Mouse (Mus musculus) neutrophil, adult 5-6 weeks (primary cell): ENCODE data around the gene Aimp2. TPM values are rescaled to one million over a fixed set of nuclear protein-coding genes. Genes with fewer than 3 reads are reported as not detected.

ENCODE experiments used
- ATAC-seq: fragments of 151-379, 151-347 bp; 2 replicates; pipeline ENCODE4 v1.8.0; 2017; ENCODE audit warnings: mild to moderate bottlenecking, moderate TSS enrichment; ENCODE audit not compliant: insufficient number of reproducible peaks, poor library complexity, low FRiP score, severe bottlenecking; ENCODE audit errors: extremely low read depth
- total RNA-seq: library from RNA; stranded (forward); fragments of 200-1000 nt; gene quantifications from 2 replicates; pipeline ENCODE4 v1.2.3, GENCODE M21; 2017

The Aimp2 gene
- total RNA-seq, 1 experiment from 2014 or later, result 14.5 TPM

DNA sequence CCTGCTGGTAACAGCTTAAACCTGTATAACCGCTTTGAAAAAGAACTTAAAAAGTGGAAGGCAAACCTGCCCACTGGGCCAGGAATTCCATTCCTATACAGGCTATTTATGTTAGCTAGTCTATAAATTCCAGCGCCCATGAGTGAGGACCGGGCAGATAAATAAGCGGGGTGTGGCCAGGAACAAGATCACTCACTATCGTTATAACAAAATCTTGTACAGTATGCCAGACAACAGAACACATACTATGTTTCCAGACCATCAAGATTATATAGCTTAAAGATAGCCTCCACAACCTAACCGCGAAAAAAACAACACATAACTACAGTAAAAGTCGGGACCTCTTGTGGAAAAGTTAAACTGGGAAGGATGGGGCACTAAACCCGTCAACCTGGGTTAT lies 721 bp downstream of the Aimp2 start:
- ATAC-seq, result no peak

DNA sequence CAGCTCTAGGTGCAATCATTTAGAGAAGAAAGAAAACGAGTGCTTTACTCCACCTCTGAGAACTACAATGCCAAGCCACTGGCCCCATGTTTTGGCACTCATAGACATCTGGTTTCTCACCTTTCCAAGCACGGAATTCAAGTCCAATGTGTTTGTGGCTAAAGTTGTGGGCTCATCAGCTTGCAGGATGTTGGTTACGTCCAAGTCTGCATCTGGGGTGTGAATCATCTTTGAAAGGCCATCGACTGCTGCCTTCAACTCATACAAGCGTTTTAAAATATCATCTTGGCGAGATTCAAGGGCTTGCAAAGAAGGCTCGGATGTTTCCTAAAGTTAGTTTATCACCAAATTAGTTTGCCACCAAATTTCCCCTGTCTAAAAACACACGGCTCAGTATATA lies 3.2 kb downstream of the Aimp2 start:
- no peak for ATAC-seq

DNA sequence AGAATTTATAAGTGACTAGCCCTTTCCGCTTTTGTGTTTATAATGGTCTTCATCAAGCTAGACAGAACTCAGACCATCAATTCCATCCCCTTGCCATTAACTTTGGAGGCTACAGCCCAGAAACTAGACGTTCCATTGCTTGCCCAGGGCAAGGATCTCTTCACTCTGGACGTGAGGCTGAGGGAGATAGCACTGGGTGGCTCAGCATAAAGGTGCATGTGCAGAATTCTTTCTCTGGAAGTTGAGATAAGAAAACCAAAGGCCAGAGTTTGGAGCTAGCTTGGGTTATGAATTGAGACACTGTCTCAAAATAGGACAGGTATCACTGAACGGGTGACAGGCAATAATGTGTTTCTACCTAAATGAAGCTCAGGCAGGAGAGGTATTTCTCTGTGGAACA lies 5.8 kb downstream of the Aimp2 start:
- ATAC-seq, result no peak

DNA sequence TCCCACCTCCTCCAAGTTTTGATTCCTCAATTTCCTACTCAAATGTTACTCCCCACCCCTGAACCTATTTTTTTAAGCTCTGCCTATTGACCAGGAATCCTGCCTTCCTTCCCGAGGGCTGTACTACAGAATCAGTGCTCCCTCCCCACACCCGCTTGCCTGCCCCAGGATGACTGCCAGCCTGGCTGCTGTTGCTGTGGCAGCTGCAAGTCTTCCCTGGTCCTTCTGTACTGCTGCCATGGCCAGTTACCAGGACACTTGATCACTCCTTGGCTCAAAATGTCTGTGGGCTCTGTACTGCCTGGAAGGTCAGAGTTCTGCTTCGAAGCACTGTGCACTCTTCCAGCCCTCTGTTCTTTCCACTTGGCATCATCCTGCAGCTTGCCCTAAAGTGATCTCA lies 7.5 kb downstream of the Aimp2 start:
- ATAC-seq, result no peak

DNA sequence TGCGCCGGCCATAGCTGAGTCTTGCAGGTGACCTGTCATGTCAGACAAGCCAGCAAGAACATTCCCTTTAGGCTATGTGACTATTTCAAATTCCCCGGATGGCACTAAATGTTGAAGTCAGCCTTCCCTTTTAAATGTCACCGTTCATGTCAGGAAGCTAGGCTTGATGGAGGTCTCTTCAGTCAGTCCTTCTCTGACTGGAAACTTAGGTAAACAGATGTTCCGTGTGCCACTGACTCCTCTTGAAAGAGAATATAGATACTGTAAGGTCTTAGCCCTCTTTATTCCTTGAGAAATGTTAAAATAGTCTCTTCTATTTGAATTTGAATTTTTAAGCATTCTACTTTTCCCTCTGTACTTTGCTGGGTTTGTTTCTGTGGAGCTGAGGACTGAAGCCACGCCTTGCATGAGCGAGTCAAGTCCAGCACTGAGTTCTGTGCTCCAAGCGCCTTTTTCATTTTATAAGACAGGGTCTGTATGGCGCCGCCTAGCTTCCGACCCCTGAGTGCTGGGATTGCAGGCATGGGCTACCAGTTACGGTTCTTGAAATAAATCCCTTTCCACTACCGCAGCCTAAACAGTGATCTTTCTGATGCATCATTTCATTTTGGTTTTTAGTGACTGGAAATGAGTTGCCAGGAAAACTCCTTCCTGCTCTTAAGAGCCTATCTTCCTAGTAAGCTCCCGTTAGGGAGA lies 11.9 kb downstream of the Aimp2 start, which contains the start of gene Ankrd61:
Ankrd61 (minus strand) TSS at position 51 of the 696 bp plus-strand sequence.
- ATAC-seq, result no peak

DNA sequence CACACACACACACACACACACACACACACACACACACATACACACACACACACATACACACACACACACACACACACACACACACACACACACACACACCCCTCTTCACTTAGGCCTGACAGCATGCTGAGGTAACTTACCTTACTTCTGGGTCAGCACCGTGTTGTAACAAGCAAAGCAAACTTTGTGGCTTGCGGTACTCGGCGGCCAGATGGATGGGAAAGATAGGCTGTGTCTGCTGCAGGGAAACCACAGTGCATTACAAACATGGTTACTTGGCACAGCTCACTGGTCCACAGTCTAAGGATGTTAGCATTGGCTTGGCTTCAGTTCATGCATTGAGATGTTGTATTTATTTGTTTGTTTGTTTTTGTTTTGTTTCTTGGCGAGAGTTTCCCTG lies 16.3 kb downstream of the Aimp2 start:
- ATAC-seq, result no peak

DNA sequence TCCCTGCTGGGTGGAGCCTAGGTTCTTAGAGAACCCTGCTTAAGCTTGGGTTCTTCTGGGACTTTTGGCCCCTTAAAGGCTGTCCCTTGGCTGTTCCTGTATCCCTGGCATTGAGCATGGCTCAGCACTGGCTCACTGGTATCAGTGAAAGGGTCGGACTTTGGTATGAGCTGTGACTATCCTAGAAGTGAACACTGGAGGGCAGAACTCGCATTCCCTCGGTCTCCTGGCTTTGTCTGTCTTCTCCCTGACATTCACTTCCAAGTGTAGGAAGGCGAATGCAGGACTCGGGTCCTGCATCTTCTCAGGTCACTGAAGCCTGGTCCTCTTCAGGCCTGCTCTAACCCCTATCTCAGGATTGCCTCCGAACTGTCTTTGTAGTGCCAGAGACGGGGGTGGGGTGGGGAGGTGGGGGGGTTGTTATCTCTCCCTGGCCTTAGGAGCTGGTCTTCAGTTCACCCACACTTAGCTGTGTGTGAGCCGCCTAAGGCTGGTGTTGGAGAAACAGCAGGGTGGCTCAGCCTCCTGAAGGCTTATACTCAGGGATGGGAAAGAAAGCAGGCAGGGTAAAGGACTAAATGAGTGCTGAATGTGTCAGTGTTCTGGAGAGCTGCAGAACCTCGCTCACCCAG lies 17.3 kb downstream of the Aimp2 start:
- ATAC-seq, result no peak

DNA sequence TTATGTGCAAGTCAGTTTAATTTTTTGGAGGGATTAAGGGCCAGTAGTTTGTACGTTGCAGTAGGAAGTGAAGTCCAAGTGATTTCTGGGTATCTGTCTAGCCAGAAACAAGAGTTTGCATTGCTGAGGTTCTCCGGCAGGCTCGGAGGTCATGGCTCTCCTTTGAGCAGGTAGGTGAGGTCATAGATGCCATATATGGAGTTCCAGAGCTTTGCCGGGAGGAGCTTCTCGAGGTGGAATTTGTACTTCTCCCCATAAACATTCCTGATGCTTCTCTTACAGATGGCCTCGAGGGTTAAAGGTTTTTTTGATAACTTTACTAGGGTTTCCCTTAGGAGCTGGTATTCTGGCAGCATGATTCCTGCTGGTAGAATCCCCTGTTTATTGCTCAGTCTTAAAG lies 18.9 kb downstream of the Aimp2 start:
- no peak for ATAC-seq

DNA sequence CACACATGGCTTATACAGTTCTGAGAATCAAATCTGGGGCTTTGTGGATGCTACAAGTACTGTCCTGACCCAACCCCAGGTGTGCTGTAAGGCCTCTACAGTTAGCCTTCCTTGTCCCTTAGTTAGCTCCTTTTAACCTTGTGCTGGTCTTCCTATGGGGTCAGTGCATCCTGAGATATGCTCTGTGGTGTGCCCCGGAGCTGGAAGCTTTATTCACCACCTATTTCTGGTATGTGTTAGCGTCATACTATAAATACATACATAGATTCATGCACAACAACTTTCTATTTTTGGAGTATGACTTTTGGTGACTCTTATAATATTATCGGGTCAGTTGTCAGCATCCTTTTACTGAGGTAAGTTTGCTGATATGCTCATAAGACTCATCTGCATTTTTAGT lies 24.4 kb downstream of the Aimp2 start:
- no peak for ATAC-seq

DNA sequence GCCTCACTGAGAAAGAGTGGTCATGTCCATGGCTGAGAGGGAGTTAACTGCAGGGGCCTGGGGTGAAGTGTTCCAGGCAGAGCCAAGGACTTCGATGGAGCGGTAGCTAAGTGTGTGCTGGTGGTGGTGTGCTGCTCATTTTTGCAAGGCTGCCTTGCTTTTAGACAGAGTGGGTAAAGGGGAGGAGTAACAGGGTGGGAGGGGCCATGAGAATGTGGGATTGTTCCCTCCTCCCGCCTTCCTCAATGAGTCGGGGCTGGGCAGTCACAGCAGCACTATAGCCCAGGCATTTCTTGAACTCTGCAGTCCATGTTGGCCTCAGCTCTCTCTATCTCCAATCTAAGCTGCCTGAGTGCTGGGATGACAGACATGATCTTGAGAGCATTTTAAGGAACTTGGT lies 35.1 kb downstream of the Aimp2 start:
- ATAC-seq, result no peak

DNA sequence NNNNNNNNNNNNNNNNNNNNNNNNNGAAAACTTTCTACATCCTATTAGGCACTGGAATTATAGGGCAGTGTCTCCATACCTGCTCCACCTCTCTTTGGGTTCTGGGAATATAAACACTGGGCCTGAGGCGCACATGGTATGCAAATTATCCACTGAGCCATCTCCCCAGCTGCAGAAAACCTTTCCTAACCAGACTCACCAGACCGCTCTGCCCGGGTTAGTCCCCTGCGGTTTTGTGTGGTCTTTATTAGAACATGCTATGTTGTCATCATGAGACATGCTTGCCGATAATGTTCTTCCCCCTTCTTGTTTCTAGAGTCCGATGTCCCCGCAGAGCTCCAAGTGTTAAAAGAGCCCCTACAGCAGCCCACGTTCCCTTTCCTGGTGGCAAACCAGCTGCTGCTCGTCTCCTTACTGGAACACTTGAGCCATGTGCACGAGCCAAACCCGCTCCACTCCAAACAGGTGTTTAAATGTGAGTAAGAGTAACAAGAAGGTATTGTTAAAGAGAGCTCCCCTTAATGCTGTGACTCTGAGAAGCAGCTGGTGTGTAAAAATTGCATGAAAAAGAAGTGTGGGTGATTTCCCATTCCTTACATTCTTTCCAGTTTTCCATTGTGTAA lies 38.0 kb downstream of the Aimp2 start:
- 0 out of 2 replicates have a peak, but pooled peaks have one; percentile 16 for ATAC-seq

Other genes starting within 250 kb of the Aimp2 start
- gene Usp42, start 177.6 kb downstream of the Aimp2 start, total RNA-seq, result 27.4 and 27.9 TPM in 2 replicates
- 45.8 and 46.3 TPM in 2 replicates for gene Eif2ak1, start 92.1 kb downstream of the Aimp2 start, total RNA-seq
- 0.35 TPM in 1 of 2 replicates, not detected in the other for gene Ankrd61, start 12.2 kb downstream of the Aimp2 start, total RNA-seq
- 31.6 and 33.4 TPM in 2 replicates for gene Pms2, start 117 bp upstream of the Aimp2 start, total RNA-seq
- gene Gm42421, start 18.3 kb upstream of the Aimp2 start, total RNA-seq, result not detected in 2 replicates
- gene Rsph10b, start 23.2 kb upstream of the Aimp2 start, total RNA-seq, result 3.7 and 5.4 TPM in 2 replicates
- gene Ccz1, start 105.0 kb upstream of the Aimp2 start, total RNA-seq, result 83.2 and 85.0 TPM in 2 replicates
- gene Ocm, start 116.8 kb upstream of the Aimp2 start, total RNA-seq, result not detected in 2 replicates
- gene Lmtk2, start 190.6 kb upstream of the Aimp2 start, total RNA-seq, result 28.9 and 34.6 TPM in 2 replicates